Mouse (Mus musculus) embryonic facial prominence, embryonic 10.5 days (tissue): ENCODE measurements around the gene Klhl29. TPM values are rescaled to one million over a fixed set of nuclear protein-coding genes. Genes with fewer than 3 reads are reported as not detected.

ENCODE experiments used
- DNase-seq: peaks from one replicate; pipeline ENCODE4 v3.0.0-alpha.2; 2017; ENCODE audit warnings: low spot score
- H3K27ac ChIP-seq: fragments of 300-500 bp; sonication (generic); replicated peaks from 2 replicates; pipeline ENCODE4 v1.5.1; 2016; ENCODE audit warnings: mild to moderate bottlenecking
- H3K27me3 ChIP-seq: fragments of 300-500 bp; sonication (generic); replicated peaks from 2 replicates; pipeline ENCODE4 v1.6.1; 2016; ENCODE audit warnings: low read depth, mild to moderate bottlenecking; ENCODE audit not compliant: poor library complexity, severe bottlenecking
- H3K36me3 ChIP-seq: fragments of 300-500 bp; sonication (generic); replicated peaks from 2 replicates; pipeline ENCODE4 v1.6.1; 2016; ENCODE audit warnings: mild to moderate bottlenecking, moderate library complexity
- H3K4me1 ChIP-seq: fragments of 300-500 bp; sonication (generic); 2 replicates; pipeline ENCODE4 v1.6.1; 2016
- H3K4me3 ChIP-seq: fragments of 300-500 bp; sonication (generic); 2 replicates; pipeline ENCODE4 v1.5.1; 2016; ENCODE audit warnings: mild to moderate bottlenecking, moderate library complexity
- H3K9me3 ChIP-seq: fragments of 300-500 bp; sonication (generic); 2 replicates; pipeline ENCODE4 v1.6.1; 2016; ENCODE audit warnings: mild to moderate bottlenecking
- WGBS: fragments of 180-500 bp; shearing (Covaris S2); methylation state at CpG from one replicate; pipeline ENCODE4 v1.1.7; 2016; 5-methylcytosine and 5-hydroxymethylcytosine counted together
- polyA plus RNA-seq: library from polyadenylated mRNA; unstranded; fragments of >200 nt; fragmentation: Nextera tagmentation; extraction: Ambion mirVana; gene quantifications from 2 replicates; pipeline ENCODE4 v1.2.1, GENCODE M21; 2016

Gene Klhl29
- polyA plus RNA-seq, 1 experiment from 2014 or later = 1.00 TPM

GRCm38 (mm10) chr12:5104422-5105052 is 270.9 kb downstream of the Klhl29 start:
- no peak overlapping the region for H3K4me3 ChIP-seq
- H3K9me3 ChIP-seq = no peaks in the 10 kb centered on the region
- 0 out of 2 replicates have a peak, but pooled peaks cover 7% of the 10 kb centered on the region for H3K36me3 ChIP-seq
- no peaks in the 10 kb centered on the region for H3K27me3 ChIP-seq
- WGBS = 87% methylated on average over 9 of the region's 9 CpGs
- H3K27ac ChIP-seq = no peak overlapping the region
- H3K4me1 ChIP-seq = peaks cover 11% of the 10 kb centered on the region; the same call in 1 of the 2 replicates
- DNase-seq = no peak

- peak overlapping the region; percentile 14; the same call in 1 of the 2 replicates for H3K27ac ChIP-seq
- no peaks in the 10 kb centered on the region for H3K27me3 ChIP-seq
- H3K9me3 ChIP-seq = no peaks in the 10 kb centered on the region
- H3K36me3 ChIP-seq = 0 out of 2 replicates have a peak, but pooled peaks cover 7% of the 10 kb centered on the region
- H3K4me1 ChIP-seq = no peaks in the 10 kb centered on the region
- DNase-seq = no peak
- 80% methylated on average over 13 of the region's 13 CpGs for WGBS
- H3K4me3 ChIP-seq = no peak overlapping the region
Measured at GRCm38 (mm10) chr12:5101411-5102024, 274.0 kb downstream of the Klhl29 start.

- H3K4me1 ChIP-seq = no peaks in the 10 kb centered on the region
- no peak overlapping the region for H3K27ac ChIP-seq
- 89% methylated on average over 9 of the region's 9 CpGs for WGBS
- H3K27me3 ChIP-seq = no peaks in the 10 kb centered on the region
- DNase-seq = no peak
- no peaks in the 10 kb centered on the region for H3K9me3 ChIP-seq
- 0 out of 2 replicates have a peak, but pooled peaks cover 7% of the 10 kb centered on the region for H3K36me3 ChIP-seq
- H3K4me3 ChIP-seq = no peak overlapping the region
Measured at GRCm38 (mm10) chr12:5099572-5099971, 275.9 kb downstream of the Klhl29 start.

- no peaks in the 10 kb centered on the region for H3K9me3 ChIP-seq
- H3K4me3 ChIP-seq = no peak overlapping the region
- peaks cover 20% of the 10 kb centered on the region for H3K4me1 ChIP-seq
- H3K27me3 ChIP-seq = no peaks in the 10 kb centered on the region
- H3K36me3 ChIP-seq = peaks cover 26% of the 10 kb centered on the region
- WGBS = 55% methylated on average over 1 of the region's 1 CpGs
- no peak for DNase-seq
- H3K27ac ChIP-seq = peak overlapping the region; percentile 10; the same call in 1 of the 2 replicates
Measured at GRCm38 (mm10) chr12:5088639-5089038, 286.8 kb downstream of the Klhl29 start.

- H3K27ac ChIP-seq = no peak overlapping the region
- no peaks in the 10 kb centered on the region for H3K9me3 ChIP-seq
- H3K4me1 ChIP-seq = peaks cover 20% of the 10 kb centered on the region
- peak; percentile 21 for DNase-seq
- H3K27me3 ChIP-seq = no peaks in the 10 kb centered on the region
- no peak overlapping the region for H3K4me3 ChIP-seq
- WGBS = 58% methylated on average over 10 of the region's 10 CpGs
- H3K36me3 ChIP-seq = peaks cover 33% of the 10 kb centered on the region
Measured at GRCm38 (mm10) chr12:5087787-5088519, 287.5 kb downstream of the Klhl29 start.

- Histone ChIP-seq H3K27me3 (no peaks in the 10 kb centered on the region), H3K4me1 (peaks cover 14% of the 10 kb centered on the region), H3K4me3 (no peak overlapping the region), H3K36me3 (peaks cover 35% of the 10 kb centered on the region), H3K27ac (no peak overlapping the region), H3K9me3 (no peaks in the 10 kb centered on the region)
- WGBS = 93% methylated on average over 5 of the region's 5 CpGs
- no peak for DNase-seq
Measured at GRCm38 (mm10) chr12:5084714-5085113, 290.8 kb downstream of the Klhl29 start.

GRCm38 (mm10) chr12:5081480-5081879 is 294.0 kb downstream of the Klhl29 start:
- DNase-seq = no peak

GRCm38 (mm10) chr12:5073191-5073590 is 302.3 kb downstream of the Klhl29 start:
- Histone ChIP-seq H3K4me3 (no peak overlapping the region), H3K4me1 (no peaks in the 10 kb centered on the region), H3K36me3 (no peaks in the 10 kb centered on the region), H3K27me3 (no peaks in the 10 kb centered on the region), H3K9me3 (no peaks in the 10 kb centered on the region), H3K27ac (no peak overlapping the region)
- 91% methylated on average over 12 of the region's 12 CpGs for WGBS
- DNase-seq = no peak

More at GRCm38 (mm10) chr12:5081480-5081879, 294.0 kb downstream of the Klhl29 start:
- no peaks in the 10 kb centered on the region for H3K4me1 ChIP-seq
- H3K4me3 ChIP-seq = no peak overlapping the region
- H3K36me3 ChIP-seq = peaks cover 32% of the 10 kb centered on the region
- H3K27me3 ChIP-seq = no peaks in the 10 kb centered on the region
- H3K27ac ChIP-seq = no peak overlapping the region
- H3K9me3 ChIP-seq = no peaks in the 10 kb centered on the region
- 92% methylated on average over 4 of the region's 4 CpGs for WGBS

- Histone ChIP-seq H3K9me3 (no peaks in the 10 kb centered on the region), H3K27ac (no peak overlapping the region), H3K27me3 (no peaks in the 10 kb centered on the region), H3K4me1 (no peaks in the 10 kb centered on the region), H3K4me3 (no peak overlapping the region), H3K36me3 (no peaks in the 10 kb centered on the region)
- no peak for DNase-seq
- 90% methylated on average over 3 of the region's 3 CpGs for whole genome bisulfite sequencing
Measured at GRCm38 (mm10) chr12:5070131-5070530, 305.4 kb downstream of the Klhl29 start.

- DNase-seq = no peak
- 64% methylated on average over 3 of the region's 3 CpGs for WGBS
Measured at GRCm38 (mm10) chr12:5067590-5067989, 307.9 kb downstream of the Klhl29 start.

GRCm38 (mm10) chr12:5048104-5048503 is 327.4 kb downstream of the Klhl29 start:
- Histone ChIP-seq H3K4me3 (no peak overlapping the region), H3K27me3 (no peaks in the 10 kb centered on the region), H3K27ac (no peak overlapping the region), H3K4me1 (no peaks in the 10 kb centered on the region), H3K9me3 (peaks cover 22% of the 10 kb centered on the region), H3K36me3 (peaks cover 26% of the 10 kb centered on the region)
- 94% methylated on average over 4 of the region's 4 CpGs for WGBS
- DNase-seq = no peak

More at GRCm38 (mm10) chr12:5067590-5067989, 307.9 kb downstream of the Klhl29 start:
- Histone ChIP-seq H3K9me3 (no peaks in the 10 kb centered on the region), H3K27ac (no peak overlapping the region), H3K4me3 (no peak overlapping the region), H3K4me1 (no peaks in the 10 kb centered on the region), H3K27me3 (no peaks in the 10 kb centered on the region), H3K36me3 (no peaks in the 10 kb centered on the region)

GRCm38 (mm10) chr12:5044141-5044540 is 331.3 kb downstream of the Klhl29 start:
- H3K27me3 ChIP-seq = no peaks in the 10 kb centered on the region
- H3K9me3 ChIP-seq = no peaks in the 10 kb centered on the region
- H3K27ac ChIP-seq = no peak overlapping the region
- H3K36me3 ChIP-seq = peaks cover 52% of the 10 kb centered on the region
- WGBS = 89% methylated on average over 15 of the region's 15 CpGs
- no peak overlapping the region for H3K4me3 ChIP-seq
- H3K4me1 ChIP-seq = no peaks in the 10 kb centered on the region
- no peak for DNase-seq
